In the genomic region with DNA sequence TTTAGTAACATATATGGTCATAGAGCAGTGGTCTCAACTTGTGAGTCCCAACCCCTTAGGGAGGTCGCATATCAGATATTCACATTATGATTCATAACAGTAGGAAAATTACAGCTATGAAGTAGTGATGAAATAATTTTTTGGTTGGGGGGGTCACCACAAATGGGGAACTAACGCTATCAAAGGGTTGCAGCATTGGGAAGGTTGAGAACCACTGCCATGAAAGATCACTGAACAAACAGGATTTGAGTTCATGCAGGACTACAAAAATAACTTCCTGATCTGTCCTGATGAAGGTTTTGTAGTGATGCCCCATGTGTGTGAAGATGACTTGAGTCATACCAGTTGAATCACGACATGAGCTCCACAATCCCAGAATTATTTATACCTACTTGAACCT, we compare ENCODE assay signal across 20 mouse cellular contexts. TPM values are rescaled to one million over a fixed set of nuclear protein-coding genes. Genes with fewer than 3 reads are reported as not detected.
DNase-seq lines count a peak whose midpoint lies in the region; ATAC-seq lines count a peak whose summit lies in the region.
"Had no signal": no experiment of that assay in that cellular context is flagged by ENCODE, and none has a peak within 500 bp of the region (broad histone marks: within the 10 kb centered on the region; RNA-seq: fewer than 3 reads in every experiment).

No protein-coding gene starts in this region.

- DNase-seq in 416B (ENCODE audit: low read depth) = peak; percentile 85
- DNase-seq in MEL-GATA-1-ER (ENCODE audit: extremely low read depth, low read depth) = peak; percentile 80
- DNase-seq in spleen, postnatal 4 days (ENCODE audit: low spot score in 2 of 2) = no peak
- no peak for DNase-seq in natural killer cell, adult 2 months (ENCODE audit: low spot score in 2 of 2)
- DNase-seq: adrenal gland, postnatal 10 days; adrenal gland, postnatal 36 days; B cell, adult 2 months; cerebellum, adult 18-20 months; cerebellum, adult 9-10 months; cerebellum, postnatal 14 days; gastrocnemius, postnatal 10 days; gastrocnemius, postnatal 36 days; heart, adult 11 months had no signal

- ATAC-seq in granulocyte monocyte progenitor cell, adult 5-6 weeks (replicated peaks; ENCODE audit: poor library complexity, severe bottlenecking) = peak; percentile 83
- peak; percentile 76 for ATAC-seq in megakaryocyte progenitor cell, adult 5-6 weeks (replicated peaks; ENCODE audit: poor library complexity)
- no peak for ATAC-seq in megakaryocyte-erythroid progenitor cell, adult 5-6 weeks (replicated peaks; ENCODE audit: low FRiP score, low TSS enrichment, poor library complexity, severe bottlenecking)
- ATAC-seq: forebrain, embryonic 15.5 days; hindbrain, embryonic 16.5 days; Patski had no signal

RNA-seq across cellular contexts. Expression of gene Hpx, which starts 8.5 kb away (rescaled TPM):
- not detected in 2 replicates for total RNA-seq in granulocyte monocyte progenitor cell, adult 5-6 weeks (2014; fragmentation: Nextera tagmentation)
- total RNA-seq in granulocyte monocyte progenitor cell, adult 5-6 weeks (2017) = not detected in 2 replicates
- not detected in 2 replicates for total RNA-seq in megakaryocyte progenitor cell, adult 5-6 weeks (2015)
- total RNA-seq in megakaryocyte progenitor cell, adult 5-6 weeks (2017) = not detected in 2 replicates
- not detected in 2 replicates for total RNA-seq in megakaryocyte-erythroid progenitor cell, adult 5-6 weeks (2014; fragmentation: Nextera tagmentation)
- total RNA-seq in megakaryocyte-erythroid progenitor cell, adult 5-6 weeks (2017) = not detected in 2 replicates
- total RNA-seq: heart, postnatal 25 days had no signal

RNA-seq across cellular contexts. Expression of gene Trim3, which starts 24.9 kb away (rescaled TPM):
- total RNA-seq in granulocyte monocyte progenitor cell, adult 5-6 weeks (2014; fragmentation: Nextera tagmentation) = 1.7 and 5.4 TPM in 2 replicates
- 1.4 and 5.0 TPM in 2 replicates for total RNA-seq in granulocyte monocyte progenitor cell, adult 5-6 weeks (2017)
- 2.8 and 3.3 TPM in 2 replicates for total RNA-seq in megakaryocyte progenitor cell, adult 5-6 weeks (2015)
- 1.8 and 3.2 TPM in 2 replicates for total RNA-seq in megakaryocyte progenitor cell, adult 5-6 weeks (2017)
- total RNA-seq in megakaryocyte-erythroid progenitor cell, adult 5-6 weeks (2014; fragmentation: Nextera tagmentation) = 12.0 and 13.4 TPM in 2 replicates
- 0.84 and 3.5 TPM in 2 replicates for total RNA-seq in megakaryocyte-erythroid progenitor cell, adult 5-6 weeks (2017)

RNA-seq across cellular contexts. Expression of gene Apbb1, which starts 27.0 kb away (rescaled TPM):
- 0.81 TPM in 1 of 2 replicates, not detected in the other for total RNA-seq in granulocyte monocyte progenitor cell, adult 5-6 weeks (2014; fragmentation: Nextera tagmentation)
- 0.05 TPM in 1 of 2 replicates, not detected in the other for total RNA-seq in granulocyte monocyte progenitor cell, adult 5-6 weeks (2017)
- total RNA-seq in megakaryocyte progenitor cell, adult 5-6 weeks (2015) = not detected in 2 replicates
- not detected in 2 replicates for total RNA-seq in megakaryocyte progenitor cell, adult 5-6 weeks (2017)
- total RNA-seq in megakaryocyte-erythroid progenitor cell, adult 5-6 weeks (2014; fragmentation: Nextera tagmentation) = not detected in 2 replicates
- 0.56 TPM in 1 of 2 replicates, not detected in the other for total RNA-seq in megakaryocyte-erythroid progenitor cell, adult 5-6 weeks (2017)

RNA-seq across cellular contexts. Expression of gene Timm10b, which starts 31.4 kb away (rescaled TPM):
- 39.1 and 49.7 TPM in 2 replicates for total RNA-seq in granulocyte monocyte progenitor cell, adult 5-6 weeks (2014; fragmentation: Nextera tagmentation)
- total RNA-seq in granulocyte monocyte progenitor cell, adult 5-6 weeks (2017) = 72.1 and 77.6 TPM in 2 replicates
- 64.6 and 65.0 TPM in 2 replicates for total RNA-seq in megakaryocyte progenitor cell, adult 5-6 weeks (2015)
- 64.7 and 82.0 TPM in 2 replicates for total RNA-seq in megakaryocyte progenitor cell, adult 5-6 weeks (2017)
- total RNA-seq in megakaryocyte-erythroid progenitor cell, adult 5-6 weeks (2014; fragmentation: Nextera tagmentation) = 61.3 and 68.5 TPM in 2 replicates
- 56.7 and 98.8 TPM in 2 replicates for total RNA-seq in megakaryocyte-erythroid progenitor cell, adult 5-6 weeks (2017)

RNA-seq across cellular contexts. Expression of gene Arfip2, which starts 31.7 kb away (rescaled TPM):
- total RNA-seq in granulocyte monocyte progenitor cell, adult 5-6 weeks (2014; fragmentation: Nextera tagmentation) = 23.8 and 31.4 TPM in 2 replicates
- 47.1 and 85.6 TPM in 2 replicates for total RNA-seq in granulocyte monocyte progenitor cell, adult 5-6 weeks (2017)
- 16.0 and 18.5 TPM in 2 replicates for total RNA-seq in megakaryocyte progenitor cell, adult 5-6 weeks (2015)
- total RNA-seq in megakaryocyte progenitor cell, adult 5-6 weeks (2017) = 57.5 and 59.8 TPM in 2 replicates
- 32.1 and 35.3 TPM in 2 replicates for total RNA-seq in megakaryocyte-erythroid progenitor cell, adult 5-6 weeks (2014; fragmentation: Nextera tagmentation)
- 58.9 and 67.3 TPM in 2 replicates for total RNA-seq in megakaryocyte-erythroid progenitor cell, adult 5-6 weeks (2017)

Comparison
In these comparisons a context has a peak if more than half of its experiments do, and no peak if none do; other contexts are left out.
1. DNase-seq: peak in 416B (single experiment) and MEL-GATA-1-ER (single experiment); none in spleen, postnatal 4 days (0 of 2) and natural killer cell, adult 2 months (0 of 2).